Mouse (Mus musculus): ENCODE results near the gene Vsnl1.

DNA sequence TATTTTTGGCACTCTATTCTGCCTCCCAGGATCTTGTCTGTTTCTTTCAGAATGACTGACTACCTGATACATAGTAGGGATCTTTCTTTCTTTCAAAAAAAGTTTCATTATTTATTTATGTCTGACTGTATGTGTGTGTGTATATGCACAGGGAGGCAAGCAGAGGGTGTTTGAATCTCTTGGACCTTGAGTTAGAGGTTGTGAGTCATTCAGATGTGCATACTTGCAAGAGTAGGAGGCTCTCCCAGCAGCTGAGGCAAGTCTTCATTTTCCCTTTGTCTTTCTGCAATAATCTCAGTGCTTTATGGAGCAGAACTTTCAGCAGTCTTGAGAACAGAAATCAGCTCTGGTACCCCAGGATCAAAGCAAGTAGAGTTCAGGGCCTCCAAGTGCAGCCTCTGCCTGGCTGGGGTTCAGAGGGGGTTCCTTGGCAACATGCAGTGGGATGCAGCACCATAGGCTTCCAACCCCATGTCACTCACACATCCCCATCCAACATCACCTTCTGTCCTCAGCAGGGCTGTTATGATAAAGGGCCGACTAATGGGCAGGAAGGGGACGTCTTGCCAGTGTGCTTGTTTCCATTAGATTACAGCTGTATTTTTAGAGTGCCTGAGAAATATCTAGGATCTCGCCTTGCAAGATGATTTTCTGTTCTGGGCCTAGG is 69.2 kb downstream of the Vsnl1 start:
- TF ChIP-seq CTCF (IDR thresholded peaks at IDR 0.05; ENCODE audit: borderline replicate concordance, insufficient read depth, low read length) (no peak), POLR2A (IDR thresholded peaks at IDR 0.05; ENCODE audit: low read depth, low read length) (no peak)

Data from embryonic fibroblast, embryonic 13.5 days (primary cell).